Mouse (Mus musculus): ENCODE data around the gene Thy1.

DNA sequence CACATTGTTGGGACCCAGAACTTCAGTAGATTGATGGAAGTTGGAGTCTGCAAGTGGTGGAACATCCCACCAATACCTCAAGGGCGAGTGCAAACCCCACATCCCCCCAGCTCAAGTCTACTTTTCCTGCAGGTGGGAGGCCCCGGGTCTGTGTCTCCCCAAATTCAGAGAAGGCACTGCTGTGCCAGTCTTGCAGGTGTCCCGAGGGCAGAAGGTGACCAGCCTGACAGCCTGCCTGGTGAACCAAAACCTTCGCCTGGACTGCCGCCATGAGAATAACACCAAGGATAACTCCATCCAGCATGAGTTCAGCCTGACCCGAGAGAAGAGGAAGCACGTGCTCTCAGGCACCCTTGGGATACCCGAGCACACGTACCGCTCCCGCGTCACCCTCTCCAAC is 3.2 kb downstream of the Thy1 start:
- TF ChIP-seq CTCF (IDR thresholded peaks at IDR 0.05; ENCODE audit: borderline replicate concordance, extremely low read depth, insufficient read depth, insufficient read length) = no peak
- no peak for TF ChIP-seq POLR2A (IDR thresholded peaks at IDR 0.05; ENCODE audit: borderline replicate concordance, extremely low read depth, insufficient read depth, insufficient read length, poor library complexity, severe bottlenecking)

Data from brain, embryonic 14.5 days (tissue).